Mouse (Mus musculus): ENCODE data around the gene Rtl8b. TPM values are rescaled to one million over a fixed set of nuclear protein-coding genes. Genes with fewer than 3 reads are reported as not detected.
"Not testable (repeated sequence)": the region's sequence is repeated elsewhere in the genome, so short reads cannot be mapped to it uniquely, and the experiment has no call there.

The Rtl8b gene
- polyA plus RNA-seq, 1 experiment from 2014 or later: 72.5 TPM

GRCm38 (mm10) chrX:53692065-53692464 is 21.9 kb upstream of the Rtl8b start:
- no peaks in the 10 kb centered on the region for H3K36me3 ChIP-seq (ENCODE audit: insufficient read depth)
- H3K4me1 ChIP-seq (ENCODE audit: insufficient read depth): no peaks in the 10 kb centered on the region
- H3K27ac ChIP-seq (ENCODE audit: low read depth): no peak overlapping the region
- no peak for DNase-seq
- no peaks in the 10 kb centered on the region for H3K27me3 ChIP-seq (ENCODE audit: insufficient read depth, low read length)
- TF ChIP-seq CTCF (IDR thresholded peaks at IDR 0.05; ENCODE audit: low read depth): no peak
- H3K9ac ChIP-seq: no peak overlapping the region
- no peak overlapping the region for H3K4me2 ChIP-seq
- 54% methylated on average over 2 of the region's 2 CpGs for WGBS
- no peaks in the 10 kb centered on the region for H3K9me3 ChIP-seq (ENCODE audit: low read depth, low read length)
- no peak overlapping the region for H3K4me3 ChIP-seq (ENCODE audit: low read depth, low read length)
- ATAC-seq (ENCODE audit: insufficient read depth): no peak

GRCm38 (mm10) chrX:53684676-53685075 is 14.5 kb upstream of the Rtl8b start:
- DNase-seq; H3K4me2 ChIP-seq; H3K27ac ChIP-seq (ENCODE audit: low read depth); H3K9me3 ChIP-seq (ENCODE audit: low read depth, low read length); H3K27me3 ChIP-seq (ENCODE audit: insufficient read depth, low read length); ATAC-seq (ENCODE audit: insufficient read depth); H3K4me1 ChIP-seq (ENCODE audit: insufficient read depth); H3K4me3 ChIP-seq (ENCODE audit: low read depth, low read length); H3K9ac ChIP-seq; H3K36me3 ChIP-seq (ENCODE audit: insufficient read depth): not testable (repeated sequence)
- 79% methylated on average over 2 of the region's 4 CpGs for WGBS

GRCm38 (mm10) chrX:53682650-53683049 is 12.4 kb upstream of the Rtl8b start:
- H3K27ac ChIP-seq (ENCODE audit: low read depth); H3K9ac ChIP-seq; H3K4me2 ChIP-seq; H3K9me3 ChIP-seq (ENCODE audit: low read depth, low read length); H3K4me3 ChIP-seq (ENCODE audit: low read depth, low read length); H3K36me3 ChIP-seq (ENCODE audit: insufficient read depth); H3K27me3 ChIP-seq (ENCODE audit: insufficient read depth, low read length); ATAC-seq (ENCODE audit: insufficient read depth); H3K4me1 ChIP-seq (ENCODE audit: insufficient read depth); DNase-seq: not testable (repeated sequence)
- WGBS: 35% methylated on average over 3 of the region's 3 CpGs

- H3K27me3 ChIP-seq (ENCODE audit: insufficient read depth, low read length); H3K4me3 ChIP-seq (ENCODE audit: low read depth, low read length); H3K27ac ChIP-seq (ENCODE audit: low read depth); H3K9ac ChIP-seq; DNase-seq; H3K36me3 ChIP-seq (ENCODE audit: insufficient read depth); ATAC-seq (ENCODE audit: insufficient read depth); H3K9me3 ChIP-seq (ENCODE audit: low read depth, low read length); H3K4me1 ChIP-seq (ENCODE audit: insufficient read depth); H3K4me2 ChIP-seq: not testable (repeated sequence)
- peak; percentile 61 for TF ChIP-seq CTCF (IDR thresholded peaks at IDR 0.05; ENCODE audit: low read depth)
- WGBS: 0% methylated on average over 1 of the region's 2 CpGs
Observed at GRCm38 (mm10) chrX:53676943-53677342, 6.7 kb upstream of the Rtl8b start.

- ATAC-seq (ENCODE audit: insufficient read depth): peak; percentile 17; the same call in 1 of the 2 replicates
- H3K36me3 ChIP-seq (ENCODE audit: insufficient read depth); H3K9me3 ChIP-seq (ENCODE audit: low read depth, low read length); H3K9ac ChIP-seq; DNase-seq; H3K4me1 ChIP-seq (ENCODE audit: insufficient read depth); H3K27me3 ChIP-seq (ENCODE audit: insufficient read depth, low read length): not testable (repeated sequence)
- peak overlapping the region; percentile 51 for H3K4me2 ChIP-seq
- WGBS: 9% methylated on average over 3 of the region's 4 CpGs
- H3K27ac ChIP-seq (ENCODE audit: low read depth): peak overlapping the region; percentile 18; the same call in 1 of the 2 replicates
- H3K4me3 ChIP-seq (ENCODE audit: low read depth, low read length): peak overlapping the region; percentile 27
Observed at GRCm38 (mm10) chrX:53670696-53671095, 488 bp upstream of the Rtl8b start.

- peak overlapping the region; percentile 38; the same call in 1 of the 2 replicates for H3K4me2 ChIP-seq
- not testable (repeated sequence) for H3K36me3 ChIP-seq (ENCODE audit: insufficient read depth); H3K9me3 ChIP-seq (ENCODE audit: low read depth, low read length); H3K27ac ChIP-seq (ENCODE audit: low read depth); DNase-seq; H3K4me1 ChIP-seq (ENCODE audit: insufficient read depth); H3K9ac ChIP-seq; H3K27me3 ChIP-seq (ENCODE audit: insufficient read depth, low read length)
- peak; percentile 70 for ATAC-seq (ENCODE audit: insufficient read depth)
- peak overlapping the region; percentile 27 for H3K4me3 ChIP-seq (ENCODE audit: low read depth, low read length)
- WGBS: no CpG with 5 or more reads among the region's 36 CpGs
Observed at GRCm38 (mm10) chrX:53669557-53670270, 494 bp downstream of the Rtl8b start.

GRCm38 (mm10) chrX:53652917-53653316 is 17.3 kb downstream of the Rtl8b start:
- H3K9ac ChIP-seq; H3K36me3 ChIP-seq (ENCODE audit: insufficient read depth); H3K4me3 ChIP-seq (ENCODE audit: low read depth, low read length); H3K27me3 ChIP-seq (ENCODE audit: insufficient read depth, low read length); DNase-seq; ATAC-seq (ENCODE audit: insufficient read depth); H3K27ac ChIP-seq (ENCODE audit: low read depth); H3K9me3 ChIP-seq (ENCODE audit: low read depth, low read length); H3K4me1 ChIP-seq (ENCODE audit: insufficient read depth); H3K4me2 ChIP-seq: not testable (repeated sequence)
- 46% methylated on average over 4 of the region's 4 CpGs for WGBS

- no peak overlapping the region for H3K4me2 ChIP-seq
- 78% methylated on average over 6 of the region's 6 CpGs for WGBS
- no peak overlapping the region for H3K4me3 ChIP-seq (ENCODE audit: low read depth, low read length)
- no peak for TF ChIP-seq CTCF (IDR thresholded peaks at IDR 0.05; ENCODE audit: low read depth)
- DNase-seq (peak; percentile 2), ATAC-seq (ENCODE audit: insufficient read depth) (no peak)
- no peaks in the 10 kb centered on the region for H3K9me3 ChIP-seq (ENCODE audit: low read depth, low read length)
- H3K9ac ChIP-seq: no peak overlapping the region
- no peak overlapping the region for H3K27ac ChIP-seq (ENCODE audit: low read depth)
- no peaks in the 10 kb centered on the region for H3K27me3 ChIP-seq (ENCODE audit: insufficient read depth, low read length)
- H3K4me1 ChIP-seq (ENCODE audit: insufficient read depth): no peaks in the 10 kb centered on the region
- H3K36me3 ChIP-seq (ENCODE audit: insufficient read depth): no peaks in the 10 kb centered on the region
Observed at GRCm38 (mm10) chrX:53645885-53646284, 24.3 kb downstream of the Rtl8b start.

GRCm38 (mm10) chrX:53642980-53643961 is 26.9 kb downstream of the Rtl8b start, which contains the start of gene Rtl8a:
Rtl8a (minus strand) TSS chrX:53643682.
- H3K27me3 ChIP-seq (ENCODE audit: insufficient read depth, low read length); H3K9me3 ChIP-seq (ENCODE audit: low read depth, low read length); H3K36me3 ChIP-seq (ENCODE audit: insufficient read depth); H3K4me1 ChIP-seq (ENCODE audit: insufficient read depth); H3K9ac ChIP-seq: not testable (repeated sequence)
- peak within 1 kb of the TSS; percentile 52 for H3K4me2 ChIP-seq
- DNase-seq (peak; percentile 94), ATAC-seq (ENCODE audit: insufficient read depth) (peak; percentile 96)
- H3K27ac ChIP-seq (ENCODE audit: low read depth): peak within 1 kb of the TSS; percentile 48; the same call in 1 of the 2 replicates
- H3K4me3 ChIP-seq (ENCODE audit: low read depth, low read length): peak within 1 kb of the TSS; percentile 33
- 13% methylated on average over 11 of the region's 50 CpGs for WGBS

- not testable (repeated sequence) for H3K4me2 ChIP-seq; H3K27me3 ChIP-seq (ENCODE audit: insufficient read depth, low read length); H3K36me3 ChIP-seq (ENCODE audit: insufficient read depth); DNase-seq; ATAC-seq (ENCODE audit: insufficient read depth); H3K4me1 ChIP-seq (ENCODE audit: insufficient read depth); H3K27ac ChIP-seq (ENCODE audit: low read depth); H3K9ac ChIP-seq; H3K9me3 ChIP-seq (ENCODE audit: low read depth, low read length)
- 40% methylated on average over 2 of the region's 4 CpGs for WGBS
- 0 out of 2 replicates have a peak overlapping the region, but pooled peaks have one; percentile 8 for H3K4me3 ChIP-seq (ENCODE audit: low read depth, low read length)
Observed at GRCm38 (mm10) chrX:53642604-53642979, 27.6 kb downstream of the Rtl8b start.

All from lung, embryonic 14.5 days (tissue).